Mouse (Mus musculus): ENCODE results near the gene Eif3l.

Eif3l gene

DNA sequence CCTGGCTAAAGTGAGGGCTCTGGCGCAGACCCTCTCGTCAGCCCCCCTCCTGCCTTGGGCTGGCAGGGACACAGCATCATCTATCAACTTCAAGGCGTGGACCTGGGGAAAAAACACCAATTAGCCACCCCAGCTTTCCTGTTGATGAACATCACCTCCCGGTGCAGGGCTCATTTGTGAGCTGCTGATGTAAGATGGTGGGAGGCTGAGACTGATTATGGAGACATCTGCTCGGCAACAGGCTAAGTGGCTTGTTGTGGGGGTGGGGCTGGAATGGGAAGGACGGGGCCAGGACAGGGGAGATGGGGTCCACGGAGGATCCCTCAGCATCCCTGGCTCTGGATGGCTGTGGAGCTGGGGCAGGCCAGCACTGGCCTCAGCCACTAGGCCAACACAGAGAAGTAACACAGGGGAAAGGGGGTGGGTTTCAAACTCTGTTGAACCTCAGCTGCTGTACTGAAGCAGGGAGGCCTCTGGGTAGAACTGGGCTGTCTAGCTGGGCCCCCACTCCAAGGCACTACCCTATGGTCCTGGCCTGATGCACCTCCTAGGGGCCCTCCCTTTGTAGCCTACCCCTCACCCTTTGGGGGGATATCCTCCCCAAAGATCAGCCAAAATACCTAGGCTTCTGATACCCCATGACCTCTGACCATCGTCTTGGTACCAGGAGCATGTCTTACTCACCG is 24.7 kb upstream of the Eif3l start:
- peak in 1 of 2 experiments; percentile 35 for DNase-seq

DNA sequence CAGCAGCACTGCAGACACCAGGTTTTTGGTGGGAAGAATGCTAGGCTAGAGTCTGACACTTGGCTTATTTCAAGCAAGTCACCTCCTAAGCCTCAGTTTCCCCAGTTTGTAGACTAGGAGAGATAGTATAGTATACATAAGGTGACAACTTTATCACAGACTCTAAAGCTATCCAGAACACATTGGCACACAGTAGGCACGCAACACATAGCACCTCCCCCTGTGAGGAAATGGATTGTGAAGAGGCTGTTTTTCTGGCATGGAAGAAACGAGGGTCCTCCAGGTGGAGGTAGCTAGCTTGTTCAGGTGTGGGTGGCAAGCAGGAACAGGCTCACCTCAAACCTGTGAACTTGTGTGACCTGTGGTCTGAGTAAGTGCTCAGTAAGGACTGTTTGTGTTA is 24.0 kb upstream of the Eif3l start:
- no peak for DNase-seq

DNA sequence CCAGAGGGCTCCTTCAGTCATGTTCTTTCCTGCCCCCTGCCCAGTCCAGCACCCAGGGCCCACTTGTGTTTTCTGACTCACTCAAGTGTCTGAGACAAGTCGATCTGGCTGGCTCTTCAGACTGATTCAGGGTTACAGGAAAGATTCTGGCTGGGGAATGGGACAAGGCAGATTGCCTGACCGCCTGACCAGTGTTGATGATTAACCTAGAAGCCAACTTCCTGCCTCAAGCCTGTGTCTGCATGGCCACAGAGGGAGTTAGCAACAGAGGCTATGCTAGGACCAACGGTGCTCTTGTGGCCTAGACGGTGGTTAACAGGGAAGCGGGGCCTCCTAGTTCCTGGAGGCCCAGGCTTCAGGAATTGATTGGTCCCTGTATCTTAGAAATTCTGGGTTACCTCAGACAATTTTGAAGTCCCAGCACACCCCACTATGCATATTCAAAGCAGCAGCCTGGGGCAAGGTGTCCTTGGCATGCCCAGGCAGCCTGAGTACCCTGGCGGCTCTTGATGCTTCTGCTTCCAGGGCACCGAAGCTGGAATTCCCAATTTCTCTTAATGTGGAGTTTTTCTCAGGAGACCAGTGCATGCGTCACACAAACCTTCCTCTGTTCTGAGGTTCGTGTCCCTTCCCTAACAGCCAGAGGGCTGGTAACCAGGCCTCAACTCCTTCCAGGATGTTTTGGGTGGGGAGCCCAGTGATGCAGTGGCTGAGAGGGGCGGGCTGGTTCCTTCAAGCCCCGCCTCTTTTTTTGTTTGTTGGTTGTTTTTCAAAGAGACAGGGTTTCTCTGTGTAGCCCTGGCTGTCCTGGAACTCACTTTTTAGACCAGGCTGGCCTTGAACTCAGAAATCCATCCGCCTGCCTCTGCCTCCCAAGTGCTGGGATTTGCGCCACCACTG is 23.3 kb upstream of the Eif3l start:
- peak; percentile 79 to 91 for DNase-seq

GRCm38 (mm10) chr15:79052366-79052765 is 22.6 kb upstream of the Eif3l start:
- no peak for DNase-seq

- DNase-seq = peak; percentile 23 to 57
Observed at GRCm38 (mm10) chr15:79056601-79057000, 18.4 kb upstream of the Eif3l start.

GRCm38 (mm10) chr15:79057850-79058249 is 17.1 kb upstream of the Eif3l start:
- DNase-seq = peak in 1 of 2 experiments; percentile 6

- peak; percentile 30 to 60 for DNase-seq
Observed at GRCm38 (mm10) chr15:79060887-79061565, 14.0 kb upstream of the Eif3l start.

GRCm38 (mm10) chr15:79062376-79063159 is 12.4 kb upstream of the Eif3l start, which contains the start of gene Ankrd54:
Gene Ankrd54 (minus strand): TSS chr15:79062893.
- DNase-seq = peak; percentile 98 to 100

GRCm38 (mm10) chr15:79063160-79063740 is 11.7 kb upstream of the Eif3l start:
- peak in 1 of 2 experiments; percentile 59 for DNase-seq

DNA sequence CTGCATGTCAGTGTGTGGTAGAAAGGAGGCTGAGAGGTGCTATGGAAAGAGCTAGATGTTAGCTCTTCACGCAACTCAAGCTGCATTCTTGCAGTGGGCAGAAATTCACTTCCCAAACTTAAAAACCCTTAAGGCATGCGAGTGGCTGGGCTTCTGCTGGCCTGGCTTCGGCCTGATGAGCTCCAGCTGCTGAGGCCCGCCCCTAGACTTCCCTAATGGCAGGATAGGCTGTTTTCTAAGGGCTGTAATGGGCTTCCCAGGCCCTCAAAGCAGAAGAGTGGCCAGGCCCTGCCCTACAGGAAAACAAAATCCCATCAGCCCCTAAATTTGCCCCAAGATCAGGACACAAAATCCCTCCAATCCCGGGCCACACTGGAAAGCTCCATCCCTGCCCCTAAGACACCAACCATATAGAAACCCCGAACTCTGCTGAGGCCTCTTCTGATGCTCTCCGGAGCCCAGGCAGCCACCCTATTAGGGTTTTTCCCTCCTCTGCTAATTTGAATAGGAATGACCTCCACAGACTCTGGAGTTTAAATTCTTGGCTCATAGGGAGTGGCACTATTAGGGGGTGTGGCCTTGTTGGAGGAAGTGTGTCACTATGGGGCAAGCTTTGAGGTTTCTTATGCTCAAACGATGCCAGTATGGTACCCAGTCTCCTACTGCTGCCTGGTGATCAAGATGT is 9.8 kb upstream of the Eif3l start:
- peak in 1 of 2 experiments; percentile 53 for DNase-seq

DNA sequence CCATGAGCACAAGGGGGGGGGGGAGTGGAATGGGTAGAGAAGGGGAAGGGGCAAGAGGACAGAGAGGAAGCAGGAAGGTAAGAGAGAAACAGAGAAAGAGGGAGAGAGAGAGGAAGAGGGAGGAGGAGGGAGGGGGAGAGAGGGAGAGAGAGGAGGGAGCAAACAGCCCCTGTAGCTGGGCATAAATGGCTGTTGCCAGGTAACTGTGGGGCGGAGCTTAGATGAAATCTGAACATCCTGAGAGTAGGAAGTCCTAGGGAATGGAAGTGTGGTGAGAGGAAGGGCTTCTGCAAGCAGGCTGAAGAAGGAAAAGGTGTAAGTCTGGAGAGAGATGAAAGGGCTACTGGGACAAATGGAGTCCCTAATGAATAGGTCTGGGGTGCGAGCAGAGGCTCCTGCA is 8.7 kb upstream of the Eif3l start:
- DNase-seq = peak; percentile 40 to 70

DNA sequence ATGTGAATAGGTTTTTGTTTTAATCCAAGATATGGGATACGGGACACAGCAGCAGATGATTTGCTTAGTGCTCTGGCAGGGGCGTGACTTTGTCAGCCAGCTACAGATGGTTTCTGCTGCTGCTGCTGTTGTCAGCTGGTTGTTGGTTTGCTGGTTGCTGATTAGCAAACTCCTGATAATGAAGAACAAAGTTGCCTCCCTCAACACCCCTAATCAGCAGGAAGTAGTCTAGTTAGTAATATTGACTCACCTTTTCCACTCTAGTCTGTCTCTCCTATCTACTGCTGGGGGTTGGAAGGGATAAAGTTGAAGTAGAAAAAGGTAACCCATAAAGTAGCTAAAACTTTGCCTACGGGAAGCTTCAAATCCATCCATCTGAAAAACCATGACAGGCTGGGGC is 7.3 kb upstream of the Eif3l start:
- peak in 1 of 2 experiments; percentile 8 for DNase-seq

DNA sequence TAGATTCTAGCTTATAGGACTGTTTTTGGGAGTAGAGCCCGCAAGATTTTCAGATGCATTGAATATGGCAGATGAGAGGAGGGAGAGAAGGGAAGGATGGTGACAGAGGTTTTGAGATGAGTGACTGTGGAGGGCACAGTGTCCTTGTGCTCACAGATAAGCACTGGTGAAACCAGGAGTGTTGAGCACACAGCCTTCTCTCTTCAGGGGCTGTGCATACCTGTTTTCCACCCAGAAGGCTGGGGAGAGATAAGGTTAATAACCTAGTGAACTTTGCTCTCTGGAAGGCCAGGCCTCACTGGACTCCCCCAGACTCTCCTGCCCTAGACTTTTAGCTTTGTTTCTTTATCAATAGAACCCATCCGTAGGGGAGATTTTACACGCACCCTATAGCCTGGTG is 6.6 kb upstream of the Eif3l start:
- peak in 1 of 2 experiments; percentile 21 for DNase-seq

DNA sequence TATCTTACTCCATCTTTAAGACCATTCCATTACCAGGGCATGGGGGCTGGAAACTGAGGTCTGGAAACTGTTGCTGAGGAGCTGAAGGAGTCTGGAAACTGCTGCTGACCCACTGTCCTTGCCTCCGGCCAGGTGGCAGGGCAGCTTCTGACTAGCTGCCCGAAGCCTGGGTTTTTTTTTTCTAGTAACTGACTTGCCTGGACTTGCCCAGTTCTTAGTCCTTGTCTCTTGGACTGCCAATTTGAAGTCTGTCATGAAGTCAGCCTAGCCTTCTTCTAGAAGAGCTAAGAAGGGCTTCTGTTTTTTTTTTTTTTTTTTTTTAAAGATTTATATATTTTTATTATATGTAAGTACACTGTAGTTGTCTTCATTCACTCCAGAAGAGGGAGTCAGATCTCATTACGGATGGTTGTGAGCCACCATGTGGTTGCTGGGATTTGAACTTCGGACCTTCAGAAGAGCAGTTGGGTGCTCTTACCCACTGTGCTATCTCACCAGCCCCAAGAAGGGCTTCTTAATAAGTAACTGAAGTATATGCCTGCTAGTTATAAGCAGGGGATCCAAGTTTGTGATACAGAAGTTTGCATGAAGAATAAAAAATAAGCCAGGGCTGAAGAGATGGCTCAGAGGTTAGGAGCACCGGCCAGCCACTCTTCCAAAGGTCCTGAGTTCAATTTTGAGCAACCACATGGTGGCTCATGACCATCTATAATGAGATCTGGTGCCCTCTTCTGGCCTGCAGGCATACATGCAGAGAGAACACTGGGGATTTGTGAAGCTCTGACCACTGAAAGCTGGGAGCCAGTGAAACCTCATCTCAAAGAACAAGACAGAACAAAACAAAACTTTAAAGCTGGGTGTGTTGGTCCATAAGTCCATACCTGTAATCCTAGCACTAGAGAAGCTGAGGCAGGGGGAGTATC is 3.6 kb upstream of the Eif3l start:
- DNase-seq = peak; percentile 52 to 58

GRCm38 (mm10) chr15:79073752-79074151 is 1.2 kb upstream of the Eif3l start:
- no peak for DNase-seq

DNA sequence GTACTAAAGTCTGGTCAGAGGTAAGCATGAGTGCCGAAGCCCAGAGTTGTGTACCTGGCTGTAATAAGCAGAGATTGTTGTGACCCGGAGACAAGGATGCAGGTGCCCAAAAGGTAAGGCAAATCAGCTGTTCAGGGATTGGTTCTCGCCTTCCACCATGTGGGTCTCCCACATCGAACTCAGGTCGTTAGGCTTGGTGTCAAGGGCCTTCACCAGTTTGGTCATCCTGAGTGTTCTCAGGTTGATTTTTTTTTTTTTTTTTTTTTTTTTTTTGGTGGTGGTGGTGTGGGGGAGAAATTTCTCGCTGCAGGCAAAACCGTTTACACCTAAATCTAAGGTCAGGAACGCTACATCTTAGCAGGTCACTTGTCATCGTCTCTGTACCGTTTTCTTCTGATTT is 533 bp upstream of the Eif3l start:
- DNase-seq = no peak

- DNase-seq = no peak
Observed at GRCm38 (mm10) chr15:79075658-79076365, 833 bp downstream of the Eif3l start.

GRCm38 (mm10) chr15:79079567-79079966 is 4.6 kb downstream of the Eif3l start:
- no peak for DNase-seq

DNA sequence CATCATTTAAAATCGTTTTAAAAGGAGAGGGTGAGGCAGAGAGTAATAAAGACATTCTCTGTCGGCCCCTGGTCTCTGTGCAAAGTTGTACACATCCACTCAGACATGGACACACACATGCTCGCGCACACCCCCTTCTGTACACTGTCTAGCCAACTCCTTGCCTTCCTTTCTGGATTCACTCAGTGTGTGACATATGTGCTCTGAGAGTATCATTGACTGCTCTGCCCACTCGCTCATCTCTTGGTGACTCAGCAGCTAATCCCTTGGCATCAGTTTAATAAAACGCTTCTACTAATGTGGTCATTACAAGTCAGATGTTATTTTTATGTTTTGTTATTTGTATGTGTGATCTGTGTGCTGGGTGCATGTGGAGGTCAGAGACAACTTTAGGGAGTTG is 17.3 kb downstream of the Eif3l start:
- no peak for DNase-seq

Data from kidney, postnatal 25 days (tissue).